Comparison of ENCODE assay signal across 22 mouse cellular contexts in genomic region chr10:53174038-53174564, GRCm38 (mm10).
"Had no signal": no experiment of that assay in that cellular context is flagged by ENCODE, and none has a peak within 500 bp of the region (broad histone marks: within the 10 kb centered on the region; RNA-seq: fewer than 3 reads in every experiment).

No protein-coding gene starts in this region.

- ATAC-seq: liver, embryonic 12.5 days had no signal

- H3K27me3 ChIP-seq: kidney, embryonic 15.5 days; liver, embryonic 12.5 days; liver, embryonic 15.5 days; lung, embryonic 15.5 days; megakaryocyte, embryonic 14.5 days; stomach, embryonic 15.5 days had no signal

- H3K36me3 ChIP-seq: kidney, embryonic 15.5 days; liver, embryonic 12.5 days; liver, embryonic 15.5 days; lung, embryonic 15.5 days; stomach, embryonic 15.5 days had no signal

- H3K27ac ChIP-seq: kidney, embryonic 15.5 days; left cerebral cortex, adult 2 months; liver, embryonic 12.5 days; liver, embryonic 15.5 days; lung, embryonic 15.5 days; stomach, embryonic 15.5 days had no signal

- H3K4me3 ChIP-seq: kidney, embryonic 15.5 days; left cerebral cortex, adult 2 months; liver, embryonic 12.5 days; liver, embryonic 15.5 days; lung, embryonic 15.5 days; megakaryocyte, embryonic 14.5 days; stomach, embryonic 15.5 days had no signal

- H3K4me1 ChIP-seq: kidney, embryonic 15.5 days; liver, embryonic 12.5 days; liver, embryonic 15.5 days; lung, embryonic 15.5 days; stomach, embryonic 15.5 days had no signal

- H3K9me3 ChIP-seq: kidney, embryonic 15.5 days; liver, embryonic 12.5 days; liver, embryonic 15.5 days; lung, embryonic 15.5 days; megakaryocyte, embryonic 14.5 days; stomach, embryonic 15.5 days had no signal

- H3K9ac ChIP-seq: kidney, embryonic 15.5 days; liver, embryonic 12.5 days; liver, embryonic 15.5 days; lung, embryonic 15.5 days; stomach, embryonic 15.5 days had no signal

- H3K4me2 ChIP-seq: kidney, embryonic 15.5 days; liver, embryonic 12.5 days; liver, embryonic 15.5 days; lung, embryonic 15.5 days; midbrain, embryonic 11.5 days; stomach, embryonic 15.5 days had no signal

- DNase-seq: kidney, adult 8-10 months; kidney, postnatal 10 days; kidney, postnatal 36 days; layer of hippocampus, postnatal 36 days; left cerebral cortex, postnatal 4 days; liver; lung, adult 18-20 months; lung, postnatal 10 days; lung, postnatal 36 days; midbrain, embryonic 14.5 days; right cerebral cortex, adult 18-20 months; right cerebral cortex, postnatal 25 days; spleen, adult 18-20 months; thymus, postnatal 25 days had no signal
